35 mouse cellular contexts compared by ENCODE assay signal in the genomic region with DNA sequence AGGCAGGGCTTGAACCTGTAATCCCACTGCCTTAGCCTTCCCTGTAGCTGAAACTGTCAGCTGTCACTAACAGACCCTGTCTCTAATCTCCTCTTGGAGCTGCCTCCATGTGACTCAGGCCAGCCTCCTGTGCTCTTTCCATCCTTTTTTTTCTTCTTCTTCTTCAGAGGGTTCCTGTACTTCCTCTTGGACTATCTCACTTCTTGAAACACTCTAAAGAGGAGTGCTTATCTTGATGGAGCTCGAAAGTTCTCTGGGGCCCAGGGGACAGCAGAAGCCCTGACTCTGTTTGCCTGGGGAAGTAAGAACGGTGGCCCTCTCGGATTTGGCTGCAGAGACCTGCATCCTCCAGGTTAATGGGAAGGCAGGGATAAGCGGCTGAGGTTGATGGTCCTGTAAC. TPM values are rescaled to one million over a fixed set of nuclear protein-coding genes. Genes with fewer than 3 reads are reported as not detected.
DNase-seq lines count a peak whose midpoint lies in the region; ATAC-seq and TF ChIP-seq lines count a peak whose summit lies in the region.
"Had no signal": no experiment of that assay in that cellular context is flagged by ENCODE, and none has a peak within 500 bp of the region (broad histone marks: within the 10 kb centered on the region; RNA-seq: fewer than 3 reads in every experiment).

No protein-coding gene starts in this region.

- no peak for ATAC-seq in liver, embryonic 15.5 days (ENCODE audit: insufficient read depth)
- peak; percentile 19; the same call in 1 of the 2 replicates for ATAC-seq in megakaryocyte progenitor cell, adult 5-6 weeks (replicated peaks; ENCODE audit: poor library complexity)
- ATAC-seq: forebrain, embryonic 13.5 days; hindbrain, embryonic 16.5 days had no signal

- H3K9me3 ChIP-seq in heart, embryonic 10.5 days = no peaks in the 10 kb centered on the region
- no peaks in the 10 kb centered on the region for H3K9me3 ChIP-seq in MEL (replicated peaks; ENCODE audit: insufficient read depth, low read length)
- H3K9me3 ChIP-seq in liver, embryonic 15.5 days (replicated peaks) = no peaks in the 10 kb centered on the region
- H3K9me3 ChIP-seq: forebrain, embryonic 13.5 days; heart, embryonic 15.5 days; midbrain, embryonic 12.5 days; neural tube, embryonic 12.5 days had no signal

- no peak for TF ChIP-seq RAD21 in MEL (IDR thresholded peaks at IDR 0.05; ENCODE audit: low read depth, low read length)

- H3K79me2 ChIP-seq in heart, adult 2 months (replicated peaks; ENCODE audit: control insufficient read depth, insufficient read depth, low read length) = no peaks in the 10 kb centered on the region
- H3K79me2 ChIP-seq in MEL (ENCODE audit: control insufficient read depth, insufficient read depth, low read length, poor library complexity) = no peaks in the 10 kb centered on the region

- H3K36me3 ChIP-seq in heart, embryonic 10.5 days = no peaks in the 10 kb centered on the region
- H3K36me3 ChIP-seq in heart, adult 2 months (ENCODE audit: control insufficient read depth, insufficient read depth, low read length) = no peaks in the 10 kb centered on the region
- H3K36me3 ChIP-seq in MEL (ENCODE audit: control insufficient read depth in 1 of 2, insufficient read depth in 2 of 2, low read length in 2 of 2) = peaks cover 0 to 33% of the 10 kb centered on the region in 2 experiments; a peak in 2 of 4 replicates
- H3K36me3 ChIP-seq in liver, embryonic 15.5 days (replicated peaks) = no peaks in the 10 kb centered on the region
- H3K36me3 ChIP-seq: heart, embryonic 15.5 days; midbrain, embryonic 12.5 days; neural tube, embryonic 12.5 days had no signal

- H3K27ac ChIP-seq in heart, embryonic 10.5 days = no peak overlapping the region
- H3K27ac ChIP-seq in heart, adult 2 months = no peak overlapping the region
- peak overlapping the region; percentile 66 for H3K27ac ChIP-seq in MEL (ENCODE audit: control insufficient read depth, low read depth, low read length)
- peak overlapping the region; percentile 19; the same call in 1 of the 2 replicates for H3K27ac ChIP-seq in liver, embryonic 15.5 days (replicated peaks)
- H3K27ac ChIP-seq: forebrain, embryonic 13.5 days; heart, embryonic 15.5 days; layer of hippocampus, adult 2 months; macrophage; midbrain, embryonic 12.5 days; neural tube, embryonic 12.5 days had no signal

- TF ChIP-seq POLR2A in heart, adult 2 months (IDR thresholded peaks at IDR 0.05; ENCODE audit: insufficient read depth, low read depth, low read length) = no peak
- TF ChIP-seq POLR2A in MEL (IDR thresholded peaks at IDR 0.05; ENCODE audit: control insufficient read depth in 1 of 2, insufficient read depth in 1 of 2, low read depth in 1 of 2, low read length in 2 of 2, poor library complexity in 1 of 2) = no peak

- intact Hi-C loops in heart, adult 2 months (cut with DNase I) = no loop called here

- H3K9ac ChIP-seq in heart, adult 2 months (ENCODE audit: low read depth, low read length) = no peak overlapping the region
- H3K9ac ChIP-seq in MEL (ENCODE audit: control insufficient read depth, low read depth, low read length, poor library complexity, severe bottlenecking) = peak overlapping the region; percentile 18; the same call in 1 of the 2 replicates
- H3K9ac ChIP-seq in liver, embryonic 15.5 days = no peak overlapping the region
- H3K9ac ChIP-seq: forebrain, embryonic 13.5 days; heart, embryonic 15.5 days; midbrain, embryonic 12.5 days; neural tube, embryonic 12.5 days had no signal

- no peak for TF ChIP-seq EP300 in heart, adult 2 months (IDR thresholded peaks at IDR 0.05; ENCODE audit: insufficient read depth, low read depth, low read length)
- TF ChIP-seq EP300 in MEL (IDR thresholded peaks at IDR 0.05; ENCODE audit: low read depth in 1 of 2, low read length in 2 of 2) = peak; percentile 76 to 80

- no peak overlapping the region for H3K4me3 ChIP-seq in heart, embryonic 10.5 days
- H3K4me3 ChIP-seq in heart, adult 2 months = no peak overlapping the region
- H3K4me3 ChIP-seq in MEL (ENCODE audit: control insufficient read depth in 1 of 2, insufficient read depth in 1 of 2, low read depth in 2 of 2, low read length in 2 of 2) = no peak overlapping the region
- no peak overlapping the region for H3K4me3 ChIP-seq in liver, embryonic 15.5 days (replicated peaks)
- H3K4me3 ChIP-seq: forebrain, embryonic 13.5 days; heart, embryonic 15.5 days; layer of hippocampus, adult 2 months; midbrain, embryonic 12.5 days; myocyte; neural tube, embryonic 12.5 days had no signal

- TF ChIP-seq CTCF in heart, adult 2 months (IDR thresholded peaks at IDR 0.05) = no peak
- no peak for TF ChIP-seq CTCF in MEL (IDR thresholded peaks at IDR 0.05 in 2 of 3, conservative IDR thresholded peaks at IDR 0.05 in 1 of 3; ENCODE audit: control insufficient read depth in 1 of 3, insufficient read depth in 1 of 3, low read depth in 2 of 3, low read length in 3 of 3, poor library complexity in 1 of 3, severe bottlenecking in 1 of 3)

- H3K27me3 ChIP-seq in heart, embryonic 10.5 days (ENCODE audit: insufficient read depth, poor library complexity, severe bottlenecking) = peaks cover 17% of the 10 kb centered on the region
- no peaks in the 10 kb centered on the region for H3K27me3 ChIP-seq in heart, adult 2 months (ENCODE audit: control insufficient read depth, insufficient read depth, low read length)
- no peaks in the 10 kb centered on the region for H3K27me3 ChIP-seq in MEL (ENCODE audit: control insufficient read depth in 1 of 2, insufficient read depth in 2 of 2, low read length in 2 of 2)
- H3K27me3 ChIP-seq in liver, embryonic 15.5 days = 0 out of 2 replicates have a peak, but pooled peaks cover 3% of the 10 kb centered on the region
- H3K27me3 ChIP-seq: forebrain, embryonic 13.5 days; midbrain, embryonic 12.5 days; neural tube, embryonic 12.5 days had no signal

- peak; percentile 60 for DNase-seq in heart, embryonic 10.5 days (ENCODE audit: low spot score)
- no peak for DNase-seq in heart, adult 2 months
- DNase-seq in MEL (ENCODE audit: low read depth, low spot score) = peak; percentile 77
- DNase-seq in thymus, postnatal 25 days = no peak
- no peak for DNase-seq in thymus, postnatal 14 days
- no peak for DNase-seq in adrenal gland, postnatal 36 days
- DNase-seq: adrenal gland, adult 8-10 months; cerebellum, adult 11 months; cerebellum, postnatal 14 days; gastrocnemius, postnatal 14 days; kidney, adult 2 months; kidney, postnatal 36 days; left cerebral cortex, postnatal 4 days; lung, adult 2 months; lung, postnatal 10 days; right cerebral cortex, postnatal 4 days had no signal

- 37% methylated on average over 4 of the region's 4 CpGs for WGBS in heart, embryonic 10.5 days
- 49% methylated on average over 4 of the region's 4 CpGs for WGBS in heart, adult 2 months
- 17% methylated on average over 4 of the region's 4 CpGs for WGBS in liver, embryonic 15.5 days (ENCODE audit: insufficient replicate concordance)

- H3K4me1 ChIP-seq in heart, embryonic 10.5 days = peaks cover 23% of the 10 kb centered on the region
- H3K4me1 ChIP-seq in heart, adult 2 months (ENCODE audit: control insufficient read depth, insufficient read depth, low read length) = peaks cover 4% of the 10 kb centered on the region
- peaks cover 11 to 40% of the 10 kb centered on the region in 2 experiments for H3K4me1 ChIP-seq in MEL (ENCODE audit: control insufficient read depth in 1 of 2, insufficient read depth in 2 of 2, low read length in 2 of 2)
- H3K4me1 ChIP-seq in liver, embryonic 15.5 days (replicated peaks) = peaks cover 19% of the 10 kb centered on the region
- H3K4me1 ChIP-seq: midbrain, embryonic 12.5 days; neural tube, embryonic 12.5 days had no signal

- no peak overlapping the region for H3K4me2 ChIP-seq in liver, embryonic 15.5 days
- H3K4me2 ChIP-seq: forebrain, embryonic 13.5 days; heart, embryonic 15.5 days; midbrain, embryonic 12.5 days; neural tube, embryonic 12.5 days had no signal

RNA-seq across cellular contexts. Expression of a gene that starts 28.3 kb away (rescaled TPM):
- polyA plus RNA-seq in heart, embryonic 10.5 days (2016; fragmentation: Nextera tagmentation; extraction: Ambion mirVana) = 2.0 and 3.4 TPM in 2 replicates
- total RNA-seq in heart, adult 2 months (2021) = 1 to 10 TPM in 1 of 2 experiments, under 1 TPM in 1; 0.97 to 2.3 TPM
- polyA plus RNA-seq in heart, adult 2 months (2012; rRNA removed) = 0.72 and 0.76 TPM in 2 replicates
- total RNA-seq in MEL (2012; rRNA removed) = 2.8 and 5.9 TPM in 2 replicates
- 1 to 10 TPM in 1 of 2 experiments, not detected in 1; 9.4 TPM for polyA plus RNA-seq in MEL (2012; ENCODE audit: insufficient read depth in 1 of 2, insufficient read length in 2 of 2, low read depth in 1 of 2, low replicate concordance in 2 of 2, missing spikeins in 1 of 2)
- polyA plus RNA-seq in liver, embryonic 15.5 days (2015; fragmentation: Nextera tagmentation; extraction: Ambion mirVana) = 3.2 and 3.5 TPM in 2 replicates
- total RNA-seq in megakaryocyte progenitor cell, adult 5-6 weeks (2015) = 33.1 and 45.9 TPM in 2 replicates
- total RNA-seq in megakaryocyte progenitor cell, adult 5-6 weeks (2017) = 19.2 and 22.3 TPM in 2 replicates
- total RNA-seq in adrenal gland, postnatal 36 days (2021) = under 1 TPM; 0.66 to 0.76 TPM
- polyA plus RNA-seq: testis, adult 2 months had no signal

RNA-seq across cellular contexts. Expression of a gene that starts 33.5 kb away (rescaled TPM):
- polyA plus RNA-seq in heart, embryonic 10.5 days (2016; fragmentation: Nextera tagmentation; extraction: Ambion mirVana) = 0.70 and 0.73 TPM in 2 replicates
- under 1 TPM in 1 of 2 experiments, not detected in 1; 0.31 TPM for total RNA-seq in heart, adult 2 months (2021)
- 0.35 TPM in 1 of 2 replicates, not detected in the other for polyA plus RNA-seq in heart, adult 2 months (2012; rRNA removed)
- total RNA-seq in MEL (2012; rRNA removed) = 0.27 and 0.39 TPM in 2 replicates
- polyA plus RNA-seq in MEL (2012; ENCODE audit: insufficient read depth in 1 of 2, insufficient read length in 2 of 2, low read depth in 1 of 2, low replicate concordance in 2 of 2, missing spikeins in 1 of 2) = under 1 TPM in 1 of 2 experiments, not detected in 1; 0.36 TPM
- polyA plus RNA-seq in liver, embryonic 15.5 days (2015; fragmentation: Nextera tagmentation; extraction: Ambion mirVana) = 0.24 TPM in 1 of 2 replicates, not detected in the other
- 0.71 and 1.8 TPM in 2 replicates for total RNA-seq in megakaryocyte progenitor cell, adult 5-6 weeks (2015)
- total RNA-seq in megakaryocyte progenitor cell, adult 5-6 weeks (2017) = 0.33 and 2.2 TPM in 2 replicates
- total RNA-seq in adrenal gland, postnatal 36 days (2021) = under 1 TPM in 1 of 2 experiments, not detected in 1; 0.33 TPM
- total RNA-seq: adrenal gland, adult 8-10 months; gastrocnemius, postnatal 14 days; heart, postnatal 25 days; left cerebral cortex, adult 8-10 months; left cerebral cortex, postnatal 4 days; midbrain, postnatal 0 days had no signal
- polyA plus RNA-seq: embryonic facial prominence, embryonic 11.5 days; forebrain, embryonic 13.5 days; hindbrain, embryonic 11.5 days; hindbrain, embryonic 16.5 days; kidney, embryonic 16.5 days; midbrain, embryonic 12.5 days; midbrain, postnatal 0 days; neural tube, embryonic 12.5 days; stomach, embryonic 14.5 days had no signal

RNA-seq across cellular contexts. Expression of a gene that starts 33.6 kb away (rescaled TPM):
- not detected in 2 replicates for polyA plus RNA-seq in heart, embryonic 10.5 days (2016; fragmentation: Nextera tagmentation; extraction: Ambion mirVana)
- not detected for total RNA-seq in heart, adult 2 months (2021)
- polyA plus RNA-seq in heart, adult 2 months (2012; rRNA removed) = 0.37 and 0.94 TPM in 2 replicates
- total RNA-seq in MEL (2012; rRNA removed) = 0.36 and 0.42 TPM in 2 replicates
- polyA plus RNA-seq in MEL (2012; ENCODE audit: insufficient read depth in 1 of 2, insufficient read length in 2 of 2, low read depth in 1 of 2, low replicate concordance in 2 of 2, missing spikeins in 1 of 2) = under 1 TPM in 1 of 2 experiments, not detected in 1; 0.65 TPM
- polyA plus RNA-seq in liver, embryonic 15.5 days (2015; fragmentation: Nextera tagmentation; extraction: Ambion mirVana) = 0.64 and 0.82 TPM in 2 replicates
- total RNA-seq in megakaryocyte progenitor cell, adult 5-6 weeks (2015) = 0.81 and 1.4 TPM in 2 replicates
- 0.20 TPM in 1 of 2 replicates, not detected in the other for total RNA-seq in megakaryocyte progenitor cell, adult 5-6 weeks (2017)
- under 1 TPM in 1 of 2 experiments, not detected in 1; 0.40 TPM for total RNA-seq in adrenal gland, postnatal 36 days (2021)
- total RNA-seq: gastrocnemius, postnatal 14 days had no signal
- polyA plus RNA-seq: embryonic facial prominence, embryonic 11.5 days; intestine, embryonic 14.5 days; kidney, embryonic 16.5 days; midbrain, embryonic 12.5 days; myocyte; neural tube, embryonic 12.5 days had no signal

RNA-seq across cellular contexts. Expression of a gene that starts 55.0 kb away (rescaled TPM):
- 124 and 146 TPM in 2 replicates for polyA plus RNA-seq in heart, embryonic 10.5 days (2016; fragmentation: Nextera tagmentation; extraction: Ambion mirVana)
- total RNA-seq in heart, adult 2 months (2021) = 10 to 100 TPM; 37.8 to 39.6 TPM
- 40.9 and 58.5 TPM in 2 replicates for polyA plus RNA-seq in heart, adult 2 months (2012; rRNA removed)
- 103 and 116 TPM in 2 replicates for total RNA-seq in MEL (2012; rRNA removed)
- 100 to 1,000 TPM in 1 of 2 experiments, not detected in 1; 204 TPM for polyA plus RNA-seq in MEL (2012; ENCODE audit: insufficient read depth in 1 of 2, insufficient read length in 2 of 2, low read depth in 1 of 2, low replicate concordance in 2 of 2, missing spikeins in 1 of 2)
- polyA plus RNA-seq in liver, embryonic 15.5 days (2015; fragmentation: Nextera tagmentation; extraction: Ambion mirVana) = 39.8 and 41.1 TPM in 2 replicates
- 58.5 and 68.7 TPM in 2 replicates for total RNA-seq in megakaryocyte progenitor cell, adult 5-6 weeks (2015)
- 37.6 and 39.1 TPM in 2 replicates for total RNA-seq in megakaryocyte progenitor cell, adult 5-6 weeks (2017)
- total RNA-seq in adrenal gland, postnatal 36 days (2021) = 10 to 100 TPM; 65.5 to 68.3 TPM

RNA-seq across cellular contexts. Expression of a gene that starts 55.7 kb away (rescaled TPM):
- polyA plus RNA-seq in heart, embryonic 10.5 days (2016; fragmentation: Nextera tagmentation; extraction: Ambion mirVana) = 677 and 779 TPM in 2 replicates
- total RNA-seq in heart, adult 2 months (2021) = 1,000 to 10,000 TPM; 1,076 to 1,219 TPM
- 478 and 1,133 TPM in 2 replicates for polyA plus RNA-seq in heart, adult 2 months (2012; rRNA removed)
- total RNA-seq in MEL (2012; rRNA removed) = 309 and 313 TPM in 2 replicates
- polyA plus RNA-seq in MEL (2012; ENCODE audit: insufficient read depth in 1 of 2, insufficient read length in 2 of 2, low read depth in 1 of 2, low replicate concordance in 2 of 2, missing spikeins in 1 of 2) = 100 to 1,000 TPM in 1 of 2 experiments, not detected in 1; 344 TPM
- 286 and 308 TPM in 2 replicates for polyA plus RNA-seq in liver, embryonic 15.5 days (2015; fragmentation: Nextera tagmentation; extraction: Ambion mirVana)
- 472 and 511 TPM in 2 replicates for total RNA-seq in megakaryocyte progenitor cell, adult 5-6 weeks (2015)
- 494 and 515 TPM in 2 replicates for total RNA-seq in megakaryocyte progenitor cell, adult 5-6 weeks (2017)
- 100 to 1,000 TPM; 351 to 362 TPM for total RNA-seq in adrenal gland, postnatal 36 days (2021)

Comparison
In these comparisons a context has a peak if more than half of its experiments do, and no peak if none do; other contexts are left out.
1. DNase-seq: peak in heart, embryonic 10.5 days (single experiment) and MEL (single experiment); none in heart, adult 2 months (0 of 2), thymus, postnatal 25 days (single experiment), thymus, postnatal 14 days (single experiment) and adrenal gland, postnatal 36 days (0 of 2).
2. H3K27ac ChIP-seq: peak in MEL (single experiment) and liver, embryonic 15.5 days (single experiment); none in heart, embryonic 10.5 days (single experiment) and heart, adult 2 months (single experiment).